Mouse (Mus musculus): ENCODE data around the gene 2610301B20Rik.

2610301B20Rik gene

GRCm38 (mm10) chr4:10911417-10911816, 37.1 kb downstream of the 2610301B20Rik start:
- in situ Hi-C loops (cut with MboI, MseI), result loop anchor here (5.0 to 10.0 kb wide), 3 partner anchors 53 to 276 kb away; no protein-coding TSS in a partner anchor

GRCm38 (mm10) chr4:10911909-10912478, 37.7 kb downstream of the 2610301B20Rik start:
- in situ Hi-C loops (cut with MboI, MseI), result loop anchor here (5.0 to 10.0 kb wide), 3 partner anchors 53 to 275 kb away; no protein-coding TSS in a partner anchor

GRCm38 (mm10) chr4:10912611-10913301, 38.5 kb downstream of the 2610301B20Rik start:
- in situ Hi-C loops (cut with MboI, MseI), result loop anchor here (5.0 to 10.0 kb wide), 3 partner anchors 52 to 275 kb away; no protein-coding TSS in a partner anchor

GRCm38 (mm10) chr4:10913409-10913808, 39.1 kb downstream of the 2610301B20Rik start:
- in situ Hi-C loops (cut with MboI, MseI), result loop anchor here (5.0 to 10.0 kb wide), 3 partner anchors 51 to 274 kb away; no protein-coding TSS in a partner anchor

- in situ Hi-C loops (cut with MboI, MseI), result loop anchor here (5.0 to 10.0 kb wide), 3 partner anchors 50 to 273 kb away; no protein-coding TSS in a partner anchor
These were observed 40.5 kb downstream of the 2610301B20Rik start for GRCm38 (mm10) chr4:10914766-10915165.

GRCm38 (mm10) chr4:10915271-10915670, 41.0 kb downstream of the 2610301B20Rik start:
- in situ Hi-C loops (cut with MboI, MseI), result loop anchor here (10.0 kb wide), 2 partner anchors 50 to 100 kb away; no protein-coding TSS in a partner anchor

- in situ Hi-C loops (cut with MboI, MseI), result loop anchor here (10.0 kb wide), 2 partner anchors 46 to 96 kb away; no protein-coding TSS in a partner anchor
These were observed 44.1 kb downstream of the 2610301B20Rik start for GRCm38 (mm10) chr4:10918402-10918801.

- in situ Hi-C loops (cut with MboI, MseI), result loop anchor here (10.0 kb wide), 2 partner anchors 46 to 96 kb away; no protein-coding TSS in a partner anchor
These were observed 44.8 kb downstream of the 2610301B20Rik start for GRCm38 (mm10) chr4:10919097-10919496.

- in situ Hi-C loops (cut with MboI, MseI), result loop anchor here (10.0 kb wide), 2 partner anchors 45 to 95 kb away; no protein-coding TSS in a partner anchor
These were observed 45.2 kb downstream of the 2610301B20Rik start for GRCm38 (mm10) chr4:10919530-10919929.

GRCm38 (mm10) chr4:10919987-10920386, 45.7 kb downstream of the 2610301B20Rik start:
- in situ Hi-C loops (cut with MboI, MseI), result loop anchor here (10.0 kb wide), 2 partner anchors 45 to 95 kb away; no protein-coding TSS in a partner anchor

- in situ Hi-C loops (cut with MboI, MseI), result no loop called here
These were observed 46.3 kb downstream of the 2610301B20Rik start for GRCm38 (mm10) chr4:10920622-10921021.

GRCm38 (mm10) chr4:10923180-10923579, 48.9 kb downstream of the 2610301B20Rik start:
- in situ Hi-C loops (cut with MboI, MseI), result no loop called here

- in situ Hi-C loops (cut with MboI, MseI), result no loop called here
These were observed 49.8 kb downstream of the 2610301B20Rik start for GRCm38 (mm10) chr4:10924140-10924539.

GRCm38 (mm10) chr4:10924541-10924940, 50.2 kb downstream of the 2610301B20Rik start:
- in situ Hi-C loops (cut with MboI, MseI), result no loop called here

- in situ Hi-C loops (cut with MboI, MseI), result no loop called here
These were observed 52.1 kb downstream of the 2610301B20Rik start for GRCm38 (mm10) chr4:10926416-10926815.

- in situ Hi-C loops (cut with MboI, MseI), result no loop called here
These were observed 53.9 kb downstream of the 2610301B20Rik start for GRCm38 (mm10) chr4:10928158-10928557.

- in situ Hi-C loops (cut with MboI, MseI), result no loop called here
These were observed 55.4 kb downstream of the 2610301B20Rik start for GRCm38 (mm10) chr4:10929726-10930125.

- in situ Hi-C loops (cut with MboI, MseI), result no loop called here
These were observed 56.7 kb downstream of the 2610301B20Rik start for GRCm38 (mm10) chr4:10931040-10931439.

GRCm38 (mm10) chr4:10932091-10932745, 57.9 kb downstream of the 2610301B20Rik start:
- in situ Hi-C loops (cut with MboI, MseI), result no loop called here

GRCm38 (mm10) chr4:10932782-10933181, 58.5 kb downstream of the 2610301B20Rik start:
- in situ Hi-C loops (cut with MboI, MseI), result no loop called here

GRCm38 (mm10) chr4:10936766-10937165, 62.5 kb downstream of the 2610301B20Rik start:
- in situ Hi-C loops (cut with MboI, MseI), result no loop called here

Measured in regulatory T cell (primary cell).